Mouse (Mus musculus): ENCODE measurements around the gene Trpm4.

DNA sequence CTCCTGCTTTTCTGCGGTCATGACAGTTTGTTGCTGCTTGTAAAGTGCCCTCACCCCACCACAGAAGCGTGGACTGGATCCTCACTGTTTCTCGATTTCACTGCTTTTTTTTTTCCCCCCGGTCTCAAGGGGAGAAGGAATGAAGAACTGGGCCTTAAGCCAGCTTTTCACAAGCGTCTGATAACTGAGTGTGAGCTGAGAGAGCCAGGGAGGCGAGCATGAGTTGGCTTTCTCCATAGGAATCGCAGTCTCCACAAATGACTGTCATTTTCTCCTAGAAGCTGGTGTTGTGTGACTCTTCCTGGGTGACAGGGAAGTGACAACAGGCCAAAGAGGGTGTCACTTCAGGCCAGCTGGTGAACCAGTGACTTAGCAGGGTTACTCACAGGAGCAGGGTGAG lies 71.3 kb downstream of the Trpm4 start:
- no peak for TF ChIP-seq CTCF (IDR thresholded peaks at IDR 0.05; ENCODE audit: low read depth, low read length)
- no peak for TF ChIP-seq POLR2A (IDR thresholded peaks at IDR 0.05; ENCODE audit: extremely low read depth, insufficient read depth, low read length)
